Mouse (Mus musculus) midbrain, embryonic 15.5 days (tissue): ENCODE results near the gene Slc17a1. TPM values are rescaled to one million over a fixed set of nuclear protein-coding genes. Genes with fewer than 3 reads are reported as not detected.

Source experiments
- ATAC-seq: fragments of 200-750 bp; cut with Nextera tagmentation; replicated peaks from 2 replicates; pipeline ENCODE4 v1.8.0; 2017; ENCODE audit warnings: moderate TSS enrichment
- H3K27ac ChIP-seq: fragments of 300-500 bp; sonication (generic); 2 replicates; pipeline ENCODE4 v1.5.1; 2015; ENCODE audit warnings: mild to moderate bottlenecking, inconsistent platforms
- H3K27me3 ChIP-seq: fragments of 300-500 bp; sonication (generic); replicated peaks from 2 replicates; pipeline ENCODE4 v1.6.1; 2015; ENCODE audit warnings: inconsistent platforms
- H3K36me3 ChIP-seq: fragments of 300-500 bp; sonication (generic); replicated peaks from 2 replicates; pipeline ENCODE4 v1.6.1; 2015; ENCODE audit warnings: inconsistent platforms
- H3K4me1 ChIP-seq: fragments of 300-500 bp; sonication (generic); 2 replicates; pipeline ENCODE4 v1.6.1; 2015; ENCODE audit warnings: inconsistent platforms
- H3K4me2 ChIP-seq: fragments of 300-500 bp; sonication (generic); 2 replicates; pipeline ENCODE4 v1.6.1; 2015; ENCODE audit warnings: inconsistent platforms, mild to moderate bottlenecking, moderate library complexity
- H3K4me3 ChIP-seq: fragments of 300-500 bp; sonication (generic); 2 replicates; pipeline ENCODE4 v1.5.1; 2015; ENCODE audit warnings: mild to moderate bottlenecking, inconsistent platforms
- H3K9ac ChIP-seq: fragments of 300-500 bp; sonication (generic); 2 replicates; pipeline ENCODE4 v1.6.1; 2015; ENCODE audit warnings: mild to moderate bottlenecking, inconsistent platforms
- H3K9me3 ChIP-seq: fragments of 300-500 bp; sonication (generic); 2 replicates; pipeline ENCODE4 v1.6.1; 2016; ENCODE audit warnings: inconsistent platforms
- WGBS: fragments of 180-500 bp; shearing (Covaris S2); methylation state at CpG from one replicate; pipeline ENCODE4 v1.1.7; 2015; ENCODE audit warnings: mixed read lengths; 5-methylcytosine and 5-hydroxymethylcytosine counted together
- microRNA-seq: library from miRNA; unstranded; fragments of <30 nt; microRNA quantifications from one replicate; pipeline ENCODE4, GENCODE M21; 2016
- polyA plus RNA-seq: library from polyadenylated mRNA; unstranded; fragments of >200 nt; fragmentation: Nextera tagmentation; extraction: Ambion mirVana; gene quantifications from 2 replicates; pipeline ENCODE4 v1.2.1, GENCODE M21; 2015

Gene Slc17a1
- polyA plus RNA-seq, 1 experiment from 2014 or later: not detected

DNA sequence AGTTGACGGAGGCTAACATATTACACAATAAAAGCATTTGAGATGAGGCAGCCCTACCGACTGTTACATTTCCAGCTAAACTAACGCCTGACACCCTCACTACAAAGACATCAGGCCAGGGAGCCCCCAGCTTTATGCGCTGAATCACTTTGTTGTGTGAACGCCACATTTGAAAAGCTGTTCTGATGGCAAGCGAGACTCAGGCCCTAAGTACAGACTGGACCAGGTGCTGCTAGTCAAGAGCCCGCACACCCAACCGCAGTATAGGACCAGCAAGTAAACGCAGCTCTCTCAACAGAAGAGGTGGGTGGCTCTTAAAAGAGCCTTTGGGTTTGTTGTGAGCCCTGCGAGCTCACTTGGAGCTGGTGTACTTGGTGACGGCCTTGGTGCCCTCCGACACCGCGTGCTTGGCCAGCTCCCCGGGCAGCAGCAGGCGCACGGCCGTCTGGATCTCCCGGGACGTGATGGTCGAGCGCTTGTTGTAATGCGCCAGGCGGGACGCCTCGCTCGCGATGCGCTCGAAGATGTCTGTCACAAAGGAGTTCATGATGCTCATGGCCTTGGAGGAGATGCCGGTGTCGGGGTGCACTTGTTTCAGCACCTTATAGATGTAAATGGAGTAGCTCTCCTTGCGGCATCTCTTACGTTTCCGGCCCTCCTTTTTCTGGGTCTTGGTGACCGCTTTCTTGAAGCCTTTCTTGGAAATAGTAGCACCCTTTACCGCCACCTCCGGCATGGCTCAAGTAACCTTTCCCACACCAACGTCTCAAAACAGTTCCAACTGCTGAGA is 66.1 kb downstream of the Slc17a1 start, which contains the start of gene Hist1h2ba:
Gene Hist1h2ba, minus strand, starts transcription at position 736 of the 790 bp plus-strand sequence.
- WGBS: 94% methylated on average over 39 of the region's 39 CpGs
- no peaks in the 10 kb centered on the region for H3K36me3 ChIP-seq
- no peak within 1 kb of the TSS for H3K9ac ChIP-seq
- H3K27me3 ChIP-seq: no peaks in the 10 kb centered on the region
- ATAC-seq: no peak
- no peak within 1 kb of the TSS for H3K4me3 ChIP-seq
- H3K4me1 ChIP-seq: no peaks in the 10 kb centered on the region
- H3K27ac ChIP-seq: no peak within 1 kb of the TSS
- H3K9me3 ChIP-seq: no peaks in the 10 kb centered on the region
- H3K4me2 ChIP-seq: no peak within 1 kb of the TSS

DNA sequence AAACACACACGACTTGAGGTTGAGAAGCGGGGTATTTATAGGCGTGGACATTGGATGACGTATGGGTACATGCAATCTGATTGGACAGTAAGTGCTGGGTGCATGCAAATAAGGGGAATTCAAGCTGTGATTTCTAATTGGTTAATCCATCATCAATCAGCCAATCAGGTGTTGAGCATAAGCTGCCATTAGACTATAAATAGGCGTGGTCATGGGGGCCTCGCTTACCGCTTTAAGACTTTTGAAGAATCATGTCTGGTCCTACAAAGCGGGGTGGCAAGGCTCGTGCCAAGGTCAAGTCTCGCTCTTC is 66.6 kb downstream of the Slc17a1 start, which contains the start of gene Hist1h2aa:
Gene Hist1h2aa, plus strand, starts transcription at position 252 of the 310 bp plus-strand sequence.
- no peak within 1 kb of the TSS for H3K9ac ChIP-seq
- H3K4me1 ChIP-seq: no peaks in the 10 kb centered on the region
- H3K4me2 ChIP-seq: no peak within 1 kb of the TSS
- H3K27me3 ChIP-seq: no peaks in the 10 kb centered on the region
- H3K27ac ChIP-seq: no peak within 1 kb of the TSS
- no peak for ATAC-seq
- H3K36me3 ChIP-seq: no peaks in the 10 kb centered on the region
- no peak within 1 kb of the TSS for H3K4me3 ChIP-seq
- no peaks in the 10 kb centered on the region for H3K9me3 ChIP-seq
- 94% methylated on average over 10 of the region's 10 CpGs for WGBS

DNA sequence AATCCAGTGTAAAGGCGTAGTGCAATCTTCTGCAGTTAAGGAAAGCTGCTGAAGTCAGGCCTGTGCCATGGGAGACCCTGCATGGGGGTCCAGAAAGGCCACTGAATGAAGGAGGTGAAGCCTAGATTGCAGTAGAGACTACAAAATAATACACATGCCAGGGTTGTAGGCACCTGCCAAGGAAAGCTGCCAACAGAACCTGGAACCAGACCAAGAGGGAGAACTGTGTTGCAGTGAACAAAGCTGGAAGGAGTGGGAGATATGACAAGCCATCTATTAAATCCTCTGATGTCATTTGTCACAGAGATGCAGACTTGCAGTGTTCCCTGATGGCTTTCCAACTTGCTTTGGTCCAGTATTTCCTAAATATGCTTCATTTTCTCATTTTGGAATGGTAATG is 71.1 kb downstream of the Slc17a1 start:
- Histone ChIP-seq H3K9me3 (no peaks in the 10 kb centered on the region), H3K9ac (no peak overlapping the region), H3K4me2 (no peak overlapping the region), H3K36me3 (no peaks in the 10 kb centered on the region), H3K4me3 (no peak overlapping the region), H3K27me3 (no peaks in the 10 kb centered on the region), H3K27ac (no peak overlapping the region), H3K4me1 (no peaks in the 10 kb centered on the region)
- ATAC-seq: no peak
- WGBS: 91% methylated on average over 1 of the region's 1 CpGs

DNA sequence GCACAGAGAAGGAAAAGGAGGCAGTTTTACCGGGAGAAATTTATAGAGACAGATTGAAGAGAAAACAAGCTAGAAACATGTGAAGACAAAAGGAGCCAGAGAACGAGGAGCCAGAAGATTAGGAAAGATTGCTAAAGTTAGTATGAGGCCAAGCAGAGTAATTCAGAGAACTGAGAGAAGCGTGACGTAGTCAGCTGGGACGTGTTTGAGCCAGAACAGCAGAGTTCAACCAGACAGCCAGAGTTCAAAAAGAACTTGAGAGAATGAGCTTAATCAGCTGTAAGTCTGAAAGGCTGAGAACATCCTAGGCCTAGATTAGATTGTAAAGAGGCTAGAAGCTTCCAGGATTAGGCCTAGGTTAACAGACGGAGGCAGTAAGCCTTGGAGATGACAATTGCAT is 72.7 kb downstream of the Slc17a1 start:
- H3K9me3 ChIP-seq: no peaks in the 10 kb centered on the region
- no peak overlapping the region for H3K27ac ChIP-seq
- 50% methylated on average over 6 of the region's 6 CpGs for WGBS
- H3K27me3 ChIP-seq: no peaks in the 10 kb centered on the region
- H3K4me3 ChIP-seq: no peak overlapping the region
- no peak overlapping the region for H3K4me2 ChIP-seq
- ATAC-seq: no peak
- no peaks in the 10 kb centered on the region for H3K36me3 ChIP-seq
- H3K4me1 ChIP-seq: no peaks in the 10 kb centered on the region
- no peak overlapping the region for H3K9ac ChIP-seq

DNA sequence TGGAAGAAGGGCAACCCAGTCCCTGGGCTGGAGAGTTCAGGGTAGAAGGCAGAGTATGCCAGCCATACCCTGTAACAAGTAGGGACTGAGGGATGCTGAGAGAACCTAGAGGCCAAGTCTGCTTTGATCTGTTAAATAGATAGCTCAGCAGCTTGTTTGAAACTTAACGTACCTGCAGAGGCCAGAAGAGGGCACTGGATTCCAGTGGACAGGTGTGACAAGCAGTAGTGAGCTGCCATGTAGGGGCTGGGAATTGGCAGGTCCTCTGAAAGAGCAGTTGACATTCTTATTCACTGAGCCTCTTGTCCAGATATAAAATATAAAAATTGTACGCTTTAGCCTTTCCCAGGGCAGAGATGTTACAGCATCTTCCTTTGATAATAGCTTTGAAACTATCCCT is 75.3 kb downstream of the Slc17a1 start:
- Histone ChIP-seq H3K4me2 (no peak overlapping the region), H3K27me3 (no peaks in the 10 kb centered on the region), H3K4me3 (no peak overlapping the region), H3K4me1 (no peaks in the 10 kb centered on the region), H3K27ac (no peak overlapping the region), H3K9me3 (no peaks in the 10 kb centered on the region), H3K36me3 (no peaks in the 10 kb centered on the region), H3K9ac (no peak overlapping the region)
- 53% methylated on average over 2 of the region's 2 CpGs for WGBS
- ATAC-seq: no peak

Small RNA genes within 50 kb of the gene (microRNA-seq; reads per million reads assigned to microRNA genes)
- not detected for gene Gm44344

Other genes with a start within 250 kb of the Slc17a1 start
- gene Hist1h2be, start 246.6 kb upstream of the Slc17a1 start, polyA plus RNA-seq: 1.7 and 1.8 TPM in 2 replicates
- 5.4 and 5.5 TPM in 2 replicates for gene Hist1h1e, start 245.2 kb upstream of the Slc17a1 start, polyA plus RNA-seq
- 0.32 and 0.37 TPM in 2 replicates for gene Hist1h2ac, start 183.8 kb upstream of the Slc17a1 start, polyA plus RNA-seq
- 17.3 and 17.7 TPM in 2 replicates for gene Hist1h2bc, start 183.6 kb upstream of the Slc17a1 start, polyA plus RNA-seq
- gene Hist1h1t, start 171.9 kb upstream of the Slc17a1 start, polyA plus RNA-seq: not detected in 2 replicates
- 1.8 and 3.0 TPM in 2 replicates for gene Hist1h4c, start 169.3 kb upstream of the Slc17a1 start, polyA plus RNA-seq
- 3.0 and 3.8 TPM in 2 replicates for gene Hfe, start 156.9 kb upstream of the Slc17a1 start, polyA plus RNA-seq
- gene Hist1h1c, start 128.9 kb upstream of the Slc17a1 start, polyA plus RNA-seq: 6.9 and 8.3 TPM in 2 replicates
- 0.41 and 1.4 TPM in 2 replicates for gene Hist1h3c, start 122.1 kb upstream of the Slc17a1 start, polyA plus RNA-seq
- 0.37 and 0.83 TPM in 2 replicates for gene Hist1h2bb, start 121.0 kb upstream of the Slc17a1 start, polyA plus RNA-seq
- 4.6 and 7.2 TPM in 2 replicates for gene Hist1h2ab, start 116.6 kb upstream of the Slc17a1 start, polyA plus RNA-seq
- 0.67 and 1.2 TPM in 2 replicates for gene Hist1h3b, start 115.5 kb upstream of the Slc17a1 start, polyA plus RNA-seq
- gene Hist1h4b, start 110.7 kb upstream of the Slc17a1 start, polyA plus RNA-seq: 2.0 TPM in 1 of 2 replicates, not detected in the other
- gene Hist1h4a, start 106.5 kb upstream of the Slc17a1 start, polyA plus RNA-seq: not detected in 2 replicates
- 0.77 and 0.98 TPM in 2 replicates for gene Hist1h3a, start 105.4 kb upstream of the Slc17a1 start, polyA plus RNA-seq
- 0.41 and 0.48 TPM in 2 replicates for gene Hist1h1a, start 104.1 kb upstream of the Slc17a1 start, polyA plus RNA-seq
- gene Trim38, start 97.8 kb upstream of the Slc17a1 start, polyA plus RNA-seq: not detected in 2 replicates
- gene Slc17a2, start 60.8 kb upstream of the Slc17a1 start, polyA plus RNA-seq: not detected in 2 replicates
- gene Slc17a3, start 28.3 kb upstream of the Slc17a1 start, polyA plus RNA-seq: not detected in 2 replicates
- gene Slc17a4, start 47.3 kb downstream of the Slc17a1 start, polyA plus RNA-seq: not detected in 2 replicates
- not detected in 2 replicates for gene Hist1h2ba, start 66.4 kb downstream of the Slc17a1 start, polyA plus RNA-seq
- not detected in 2 replicates for gene Hist1h2aa, start 66.7 kb downstream of the Slc17a1 start, polyA plus RNA-seq
- 1.1 and 1.5 TPM in 2 replicates for gene Scgn, start 123.5 kb downstream of the Slc17a1 start, polyA plus RNA-seq